Mouse (Mus musculus): ENCODE data around the gene Traf1.

The Traf1 gene

GRCm38 (mm10) chr2:34961481-34962036 is at the start of gene Traf1:
Traf1 (minus strand) TSS chr2:34961772.
- CTCF ChIA-PET = interaction anchor here (0.5 to 1.2 kb wide), 4 partner anchors 10 to 207 kb away, joined by 3 to 4 read pairs (median 3); no protein-coding TSS in a partner anchor

- CTCF ChIA-PET = no interaction called here
Observed at GRCm38 (mm10) chr2:34998956-34999355, 37.4 kb upstream of the Traf1 start.

GRCm38 (mm10) chr2:34996506-34996905 is 34.9 kb upstream of the Traf1 start:
- CTCF ChIA-PET = no interaction called here

- CTCF ChIA-PET = no interaction called here
Observed at GRCm38 (mm10) chr2:34993696-34994356, 32.3 kb upstream of the Traf1 start.

GRCm38 (mm10) chr2:34992729-34993695 is 31.4 kb upstream of the Traf1 start:
- CTCF ChIA-PET = no interaction called here

- CTCF ChIA-PET = no interaction called here
Observed at GRCm38 (mm10) chr2:34991966-34992365, 30.4 kb upstream of the Traf1 start.

GRCm38 (mm10) chr2:34989749-34990148 is 28.2 kb upstream of the Traf1 start:
- CTCF ChIA-PET = no interaction called here

- CTCF ChIA-PET = no interaction called here
Observed at GRCm38 (mm10) chr2:34987595-34987994, 26.0 kb upstream of the Traf1 start.

GRCm38 (mm10) chr2:34984885-34985284 is 23.3 kb upstream of the Traf1 start:
- CTCF ChIA-PET = interaction anchor here (0.6 kb wide), 1 partner anchor 47 kb away, joined by 3 read pairs; no protein-coding TSS in a partner anchor

- CTCF ChIA-PET = no interaction called here
Observed at GRCm38 (mm10) chr2:34982906-34983698, 21.5 kb upstream of the Traf1 start.

- CTCF ChIA-PET = no interaction called here
Observed at GRCm38 (mm10) chr2:34982096-34982724, 20.6 kb upstream of the Traf1 start.

GRCm38 (mm10) chr2:34979459-34980011 is 18.0 kb upstream of the Traf1 start:
- CTCF ChIA-PET = interaction anchor here (0.7 to 1.2 kb wide), 3 partner anchors 11 to 110 kb away, joined by 3 to 4 read pairs (median 4); no protein-coding TSS in a partner anchor

- CTCF ChIA-PET = no interaction called here
Observed at GRCm38 (mm10) chr2:34978226-34978625, 16.7 kb upstream of the Traf1 start.

GRCm38 (mm10) chr2:34976945-34977658 is 15.5 kb upstream of the Traf1 start:
- CTCF ChIA-PET = interaction anchor here (0.6 to 1.3 kb wide), 4 partner anchors 10 to 185 kb away, joined by 3 to 8 read pairs (median 3); partner anchors contain the start of gene Phf19

- CTCF ChIA-PET = interaction anchor here (1.3 kb wide), 2 partner anchors 12 to 63 kb away, joined by 3 read pairs; partner anchors contain the start of gene Phf19
Observed at GRCm38 (mm10) chr2:34976447-34976846, 14.9 kb upstream of the Traf1 start.

- CTCF ChIA-PET = no interaction called here
Observed at GRCm38 (mm10) chr2:34973087-34973486, 11.5 kb upstream of the Traf1 start.

- CTCF ChIA-PET = interaction anchor here (0.6 kb wide), 1 partner anchor 25 kb away, joined by 3 read pairs; no protein-coding TSS in a partner anchor
Observed at GRCm38 (mm10) chr2:34971080-34971888, 9.7 kb upstream of the Traf1 start.

GRCm38 (mm10) chr2:34970092-34970750 is 8.6 kb upstream of the Traf1 start:
- CTCF ChIA-PET = no interaction called here
